Mouse (Mus musculus): Measurements from ENCODE around the gene Dlg2.

The Dlg2 gene

GRCm38 (mm10) chr7:92163150-92163549 lies 1686.7 kb downstream of the Dlg2 start:
- in situ Hi-C loops (cut with MseI, MboI): no loop called here

- in situ Hi-C loops (cut with MseI, MboI): no loop called here
These were observed 1687.8 kb downstream of the Dlg2 start for GRCm38 (mm10) chr7:92164316-92164715.

- in situ Hi-C loops (cut with MseI, MboI): no loop called here
These were observed 1688.5 kb downstream of the Dlg2 start for GRCm38 (mm10) chr7:92164875-92165518.

- in situ Hi-C loops (cut with MseI, MboI): no loop called here
These were observed 1703.6 kb downstream of the Dlg2 start for GRCm38 (mm10) chr7:92180029-92180428.

- in situ Hi-C loops (cut with MseI, MboI): no loop called here
These were observed 1704.4 kb downstream of the Dlg2 start for GRCm38 (mm10) chr7:92180591-92181587.

GRCm38 (mm10) chr7:92181959-92182612 lies 1705.6 kb downstream of the Dlg2 start:
- in situ Hi-C loops (cut with MseI, MboI): no loop called here

- in situ Hi-C loops (cut with MseI, MboI): no loop called here
These were observed 1708.0 kb downstream of the Dlg2 start for GRCm38 (mm10) chr7:92184371-92185059.

- in situ Hi-C loops (cut with MseI, MboI): no loop called here
These were observed 1709.9 kb downstream of the Dlg2 start for GRCm38 (mm10) chr7:92186341-92186740.

GRCm38 (mm10) chr7:92189149-92189548 lies 1712.7 kb downstream of the Dlg2 start:
- in situ Hi-C loops (cut with MseI, MboI): no loop called here

- in situ Hi-C loops (cut with MseI, MboI): no loop called here
These were observed 1719.5 kb downstream of the Dlg2 start for GRCm38 (mm10) chr7:92196004-92196403.

- in situ Hi-C loops (cut with MseI, MboI): no loop called here
These were observed 1721.1 kb downstream of the Dlg2 start for GRCm38 (mm10) chr7:92197621-92198020.

- in situ Hi-C loops (cut with MseI, MboI): no loop called here
These were observed 1722.7 kb downstream of the Dlg2 start for GRCm38 (mm10) chr7:92199131-92199530.

- in situ Hi-C loops (cut with MseI, MboI): no loop called here
These were observed 1734.2 kb downstream of the Dlg2 start for GRCm38 (mm10) chr7:92210701-92211100.

GRCm38 (mm10) chr7:92213751-92214150 lies 1737.3 kb downstream of the Dlg2 start:
- in situ Hi-C loops (cut with MseI, MboI): no loop called here

GRCm38 (mm10) chr7:92218171-92218570 lies 1741.7 kb downstream of the Dlg2 start:
- in situ Hi-C loops (cut with MseI, MboI): no loop called here

GRCm38 (mm10) chr7:92220619-92221018 lies 1744.1 kb downstream of the Dlg2 start:
- in situ Hi-C loops (cut with MseI, MboI): no loop called here

GRCm38 (mm10) chr7:92234476-92235202 lies 1758.2 kb downstream of the Dlg2 start:
- in situ Hi-C loops (cut with MseI, MboI): no loop called here

- in situ Hi-C loops (cut with MseI, MboI): no loop called here
These were observed 1759.1 kb downstream of the Dlg2 start for GRCm38 (mm10) chr7:92235541-92236031.

GRCm38 (mm10) chr7:92240908-92241307 lies 1764.4 kb downstream of the Dlg2 start:
- in situ Hi-C loops (cut with MseI, MboI): no loop called here

- in situ Hi-C loops (cut with MseI, MboI): no loop called here
These were observed 1771.1 kb downstream of the Dlg2 start for GRCm38 (mm10) chr7:92247594-92247993.

GRCm38 (mm10) chr7:92248619-92249018 lies 1772.1 kb downstream of the Dlg2 start:
- in situ Hi-C loops (cut with MseI, MboI): no loop called here
